Mouse (Mus musculus): Measurements from ENCODE around the gene Olfr618. TPM values are rescaled to one million over a fixed set of nuclear protein-coding genes. Genes with fewer than 3 reads are reported as not detected.

The Olfr618 gene
- polyA plus RNA-seq, 1 experiment from 2014 or later = not detected

Small RNAs within 50 kb of the gene (microRNA-seq; reads per million reads assigned to microRNA genes)
- gene Gm26506 = not detected

Other genes starting within 250 kb of the Olfr618 start
- gene Olfr600, start 240.4 kb upstream of the Olfr618 start, polyA plus RNA-seq (2015; fragmentation: Nextera tagmentation; extraction: Ambion mirVana) = not detected in 2 replicates
- not detected in 2 replicates for gene Olfr601, start 227.4 kb upstream of the Olfr618 start, polyA plus RNA-seq (2015; fragmentation: Nextera tagmentation; extraction: Ambion mirVana)
- not detected in 2 replicates for gene Olfr603, start 203.9 kb upstream of the Olfr618 start, polyA plus RNA-seq (2015; fragmentation: Nextera tagmentation; extraction: Ambion mirVana)
- not detected in 2 replicates for gene Usp17lc, start 175.0 kb upstream of the Olfr618 start, polyA plus RNA-seq (2015; fragmentation: Nextera tagmentation; extraction: Ambion mirVana)
- not detected in 2 replicates for gene Olfr605, start 144.7 kb upstream of the Olfr618 start, polyA plus RNA-seq (2015; fragmentation: Nextera tagmentation; extraction: Ambion mirVana)
- not detected in 2 replicates for gene Olfr606, start 141.1 kb upstream of the Olfr618 start, polyA plus RNA-seq (2015; fragmentation: Nextera tagmentation; extraction: Ambion mirVana)
- gene Olfr607, start 126.0 kb upstream of the Olfr618 start, polyA plus RNA-seq (2015; fragmentation: Nextera tagmentation; extraction: Ambion mirVana) = not detected in 2 replicates
- gene Olfr608, start 120.2 kb upstream of the Olfr618 start, polyA plus RNA-seq (2015; fragmentation: Nextera tagmentation; extraction: Ambion mirVana) = not detected in 2 replicates
- gene Olfr609, start 92.0 kb upstream of the Olfr618 start, polyA plus RNA-seq (2015; fragmentation: Nextera tagmentation; extraction: Ambion mirVana) = not detected in 2 replicates
- not detected in 2 replicates for gene Olfr610, start 78.0 kb upstream of the Olfr618 start, polyA plus RNA-seq (2015; fragmentation: Nextera tagmentation; extraction: Ambion mirVana)
- not detected in 2 replicates for gene Olfr611, start 69.3 kb upstream of the Olfr618 start, polyA plus RNA-seq (2015; fragmentation: Nextera tagmentation; extraction: Ambion mirVana)
- not detected in 2 replicates for gene Olfr612, start 47.4 kb upstream of the Olfr618 start, polyA plus RNA-seq (2015; fragmentation: Nextera tagmentation; extraction: Ambion mirVana)
- gene Olfr613, start 42.0 kb upstream of the Olfr618 start, polyA plus RNA-seq (2015; fragmentation: Nextera tagmentation; extraction: Ambion mirVana) = not detected in 2 replicates
- not detected in 2 replicates for gene Olfr615, start 34.0 kb upstream of the Olfr618 start, polyA plus RNA-seq (2015; fragmentation: Nextera tagmentation; extraction: Ambion mirVana)
- not detected in 2 replicates for gene Olfr616, start 21.0 kb upstream of the Olfr618 start, polyA plus RNA-seq (2015; fragmentation: Nextera tagmentation; extraction: Ambion mirVana)
- not detected in 2 replicates for gene Olfr617, start 17.0 kb upstream of the Olfr618 start, polyA plus RNA-seq (2015; fragmentation: Nextera tagmentation; extraction: Ambion mirVana)
- gene Olfr619, start 10.5 kb downstream of the Olfr618 start, polyA plus RNA-seq (2015; fragmentation: Nextera tagmentation; extraction: Ambion mirVana) = not detected in 2 replicates
- gene Olfr620, start 22.4 kb downstream of the Olfr618 start, polyA plus RNA-seq (2015; fragmentation: Nextera tagmentation; extraction: Ambion mirVana) = not detected in 2 replicates
- gene Olfr622, start 52.6 kb downstream of the Olfr618 start, polyA plus RNA-seq (2015; fragmentation: Nextera tagmentation; extraction: Ambion mirVana) = not detected in 2 replicates
- not detected in 2 replicates for gene Olfr623, start 73.6 kb downstream of the Olfr618 start, polyA plus RNA-seq (2015; fragmentation: Nextera tagmentation; extraction: Ambion mirVana)
- gene Olfr624, start 81.1 kb downstream of the Olfr618 start, polyA plus RNA-seq (2015; fragmentation: Nextera tagmentation; extraction: Ambion mirVana) = 0.03 TPM in 1 of 2 replicates, not detected in the other
- gene Olfr625-ps1, start 92.6 kb downstream of the Olfr618 start, polyA plus RNA-seq (2015; fragmentation: Nextera tagmentation; extraction: Ambion mirVana) = not detected in 2 replicates
- gene Olfr243, start 124.6 kb downstream of the Olfr618 start, polyA plus RNA-seq (2015; fragmentation: Nextera tagmentation; extraction: Ambion mirVana) = not detected in 2 replicates
- gene Olfr628, start 140.3 kb downstream of the Olfr618 start, polyA plus RNA-seq (2015; fragmentation: Nextera tagmentation; extraction: Ambion mirVana) = not detected in 2 replicates
- not detected in 2 replicates for gene Olfr629, start 154.8 kb downstream of the Olfr618 start, polyA plus RNA-seq (2015; fragmentation: Nextera tagmentation; extraction: Ambion mirVana)
- gene Olfr630, start 167.2 kb downstream of the Olfr618 start, polyA plus RNA-seq (2015; fragmentation: Nextera tagmentation; extraction: Ambion mirVana) = not detected in 2 replicates
- not detected in 2 replicates for gene Olfr69, start 181.5 kb downstream of the Olfr618 start, polyA plus RNA-seq (2015; fragmentation: Nextera tagmentation; extraction: Ambion mirVana)
- not detected in 2 replicates for gene Olfr68, start 189.6 kb downstream of the Olfr618 start, polyA plus RNA-seq (2015; fragmentation: Nextera tagmentation; extraction: Ambion mirVana)
- not detected in 2 replicates for gene Olfr67, start 201.7 kb downstream of the Olfr618 start, polyA plus RNA-seq (2015; fragmentation: Nextera tagmentation; extraction: Ambion mirVana)
- gene Hbb-bt, start 223.9 kb downstream of the Olfr618 start, polyA plus RNA-seq (2015; fragmentation: Nextera tagmentation; extraction: Ambion mirVana) = 1,494 and 1,956 TPM in 2 replicates
- 4,421 and 5,872 TPM in 2 replicates for gene Hbb-bs, start 238.0 kb downstream of the Olfr618 start, polyA plus RNA-seq (2015; fragmentation: Nextera tagmentation; extraction: Ambion mirVana)

Data from hindbrain, embryonic 15.5 days (tissue).